Mouse (Mus musculus): ENCODE data around the gene Gdpd1.

DNA sequence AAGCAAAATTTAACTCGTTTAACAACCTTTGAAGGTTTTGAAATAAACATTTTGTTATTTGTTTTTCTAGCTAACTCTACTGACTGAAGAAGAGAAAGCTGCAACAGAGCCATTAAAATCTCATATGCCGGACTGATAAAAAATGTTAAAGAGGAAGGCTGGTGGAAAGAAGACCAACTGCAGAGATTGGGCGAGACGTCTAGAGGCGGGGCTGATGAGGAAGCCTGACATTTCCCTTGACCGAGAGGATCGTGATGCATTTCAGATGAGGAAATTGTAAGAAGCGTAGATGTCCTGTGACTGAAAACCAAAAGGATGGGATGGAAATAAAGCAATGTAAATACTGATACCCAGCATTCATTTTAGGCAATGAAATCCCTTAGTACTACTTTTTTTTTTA is 48.0 kb upstream of the Gdpd1 start:
- TF ChIP-seq FLI1 (IDR thresholded peaks at IDR 0.05; ENCODE audit: low read length) (no peak), GATA1 (IDR thresholded peaks at IDR 0.05; ENCODE audit: borderline replicate concordance, low read length) (no peak)

All from megakaryocyte, embryonic 14.5 days (primary cell).